Mouse (Mus musculus) cerebellum, adult 8-10 months (tissue): Measurements from ENCODE around the gene Spindoc.

ENCODE experiments used
- DNase-seq: peaks from one replicate; pipeline ENCODE4 v3.0.0; 2022

The Spindoc gene

DNA sequence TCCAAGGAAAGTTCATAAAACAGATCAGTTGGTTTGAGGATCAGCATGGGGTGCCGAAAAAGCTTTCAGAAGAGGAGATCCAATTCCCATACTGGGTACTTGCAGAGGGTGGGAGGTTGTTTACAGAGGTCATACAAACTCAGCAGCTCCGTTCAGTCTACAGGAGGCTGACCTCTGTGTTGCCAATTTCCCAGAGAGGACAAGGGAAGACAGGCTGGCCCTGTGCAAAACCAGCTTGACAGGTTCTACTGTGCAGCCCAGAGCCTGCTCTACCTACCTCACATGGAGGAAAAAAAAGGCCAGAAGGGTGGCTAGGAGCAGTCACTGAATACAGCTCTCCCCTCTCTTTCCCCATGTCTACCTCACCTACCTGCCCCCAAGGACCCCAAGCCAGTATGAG is 48.7 kb downstream of the Spindoc start:
- no peak for DNase-seq

DNA sequence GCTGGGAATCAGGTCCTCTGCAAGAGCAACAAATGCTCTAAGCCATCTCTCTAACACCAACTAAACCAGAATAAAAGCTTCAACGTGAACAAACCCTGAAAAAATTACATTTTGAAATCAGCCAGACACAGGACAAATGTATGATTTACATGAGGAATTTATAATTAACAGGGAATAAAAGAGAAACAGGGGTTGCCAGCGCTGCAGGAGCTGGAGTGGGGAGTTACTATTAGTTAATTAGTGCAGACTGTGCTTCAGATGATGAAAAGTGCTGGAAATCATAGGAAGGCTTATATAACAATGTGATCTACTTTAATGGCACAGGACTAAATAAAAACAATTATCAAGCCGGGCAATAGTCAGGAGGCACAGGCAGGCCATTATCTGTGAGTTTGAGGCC is 61.4 kb downstream of the Spindoc start:
- DNase-seq: no peak

DNA sequence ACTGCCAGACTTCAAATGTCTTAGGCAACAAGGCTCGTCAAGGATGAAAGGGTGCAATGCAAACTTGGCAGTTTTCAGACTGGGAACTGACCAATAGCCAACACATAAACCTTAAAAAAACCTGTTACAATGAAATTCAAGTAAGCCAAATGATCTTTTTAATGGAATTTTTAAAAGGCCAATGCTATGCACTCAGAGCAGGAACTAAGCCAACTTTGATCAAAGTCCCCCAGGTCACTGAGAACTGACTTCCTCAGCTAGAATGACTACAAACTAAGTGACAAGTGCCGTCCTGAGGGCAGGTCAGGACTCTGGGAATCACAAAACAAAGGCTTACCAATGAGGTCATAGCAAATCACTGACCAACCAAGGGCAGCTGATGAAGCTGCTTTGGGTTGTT is 62.6 kb downstream of the Spindoc start:
- DNase-seq: no peak

DNA sequence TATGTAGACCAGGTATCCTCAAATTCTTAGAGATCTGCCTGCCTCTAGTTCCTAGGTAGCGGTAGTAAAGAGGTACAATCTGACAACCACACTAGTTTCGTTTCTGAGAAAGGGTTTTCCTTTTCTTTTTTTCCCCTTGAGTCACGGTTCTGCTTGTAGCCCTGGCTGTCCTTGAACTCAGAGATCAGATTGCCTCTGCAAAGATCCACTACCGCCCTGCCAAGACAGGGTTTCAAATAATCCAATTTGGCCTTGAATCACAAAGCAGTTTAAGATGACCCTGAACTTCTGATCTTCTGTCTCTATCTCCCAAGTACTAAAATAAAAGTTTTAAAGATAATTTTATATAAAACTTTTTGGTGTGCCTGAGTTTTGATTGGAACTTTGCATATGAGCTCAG is 65.1 kb downstream of the Spindoc start:
- no peak for DNase-seq

DNA sequence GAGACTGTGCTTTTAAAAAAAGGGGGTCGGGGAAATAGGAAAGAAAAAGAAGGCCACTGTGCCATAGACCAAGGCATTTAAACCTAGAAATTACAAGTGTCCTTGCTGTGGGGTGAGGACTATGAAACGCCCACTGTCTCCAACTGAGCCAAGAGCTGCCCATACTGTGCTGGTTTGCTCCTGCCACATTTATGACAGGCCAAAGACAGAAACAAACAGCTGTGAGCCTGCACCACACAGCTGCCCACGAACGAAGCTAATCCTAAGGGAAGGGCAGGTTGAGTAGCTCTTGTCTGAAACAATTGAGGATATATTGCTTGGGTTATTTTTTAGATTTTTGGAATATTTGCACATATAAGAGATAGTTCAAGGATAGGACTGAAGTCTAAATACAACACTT is 66.0 kb downstream of the Spindoc start:
- DNase-seq: no peak

DNA sequence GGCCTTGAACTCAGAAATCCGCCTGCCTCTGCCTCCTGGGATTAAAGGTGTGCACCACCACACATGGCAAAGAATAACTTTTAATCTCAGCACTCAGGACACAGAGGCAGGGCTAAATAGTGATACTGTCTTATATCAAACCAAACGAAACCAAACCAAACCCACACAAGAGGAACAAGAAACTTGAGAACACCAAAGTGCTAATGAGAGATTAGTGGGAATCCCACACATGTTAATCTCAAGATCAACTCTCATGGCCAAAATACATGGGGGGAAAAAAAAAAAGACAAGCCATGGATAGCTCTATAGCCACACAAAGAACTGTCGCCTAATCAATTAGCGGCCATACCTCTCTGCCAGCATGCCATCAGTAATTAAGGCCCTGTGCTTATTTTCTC is 67.2 kb downstream of the Spindoc start:
- DNase-seq: no peak

DNA sequence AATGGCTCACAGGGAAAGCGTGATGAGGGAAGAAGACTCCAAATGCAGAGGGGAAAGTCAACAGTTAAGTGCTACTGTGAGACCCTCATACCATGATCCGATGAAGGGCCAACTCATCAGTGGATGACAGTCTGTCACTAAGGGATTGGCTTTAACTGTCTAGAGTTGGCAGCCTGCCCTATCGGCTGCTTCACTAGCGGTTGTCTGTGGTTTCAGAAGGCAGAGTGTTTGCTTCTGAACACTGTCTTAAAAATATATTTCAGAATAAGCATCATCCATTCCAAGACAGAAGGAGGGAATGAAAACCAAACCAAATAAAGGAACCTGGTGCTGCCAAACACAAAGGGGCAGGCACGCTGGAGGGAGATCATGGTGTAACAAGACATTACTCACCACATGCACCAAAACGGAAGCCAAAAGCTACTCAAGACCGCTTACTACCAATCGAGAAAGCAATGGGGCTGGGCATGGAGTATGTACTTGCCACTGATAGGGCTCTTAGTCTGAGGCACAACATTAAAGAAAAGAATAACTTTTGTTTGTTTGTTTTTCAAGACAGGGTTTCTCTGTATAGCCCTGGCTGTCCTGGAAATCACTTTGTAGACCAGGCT is 67.7 kb downstream of the Spindoc start:
- peak; percentile 39 for DNase-seq

DNA sequence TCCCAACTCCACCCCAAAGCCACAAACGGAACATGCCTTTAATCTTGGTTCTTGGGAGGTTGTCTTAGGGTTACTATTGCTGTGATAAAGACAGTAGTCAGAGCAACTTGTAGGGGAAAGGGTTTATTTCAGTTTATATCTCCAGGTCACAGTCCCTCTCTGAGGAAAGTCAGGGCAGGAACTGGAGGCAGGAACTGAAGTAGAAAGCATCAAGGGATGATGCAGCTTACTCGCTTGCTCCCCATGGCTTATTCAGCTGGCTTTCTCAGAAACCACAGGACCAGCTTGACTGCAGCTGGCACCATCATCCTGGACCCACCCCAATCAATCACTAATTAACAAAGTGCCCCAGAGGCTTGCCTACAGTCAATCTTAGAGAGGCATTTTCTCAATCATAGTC is 69.1 kb downstream of the Spindoc start:
- no peak for DNase-seq

DNA sequence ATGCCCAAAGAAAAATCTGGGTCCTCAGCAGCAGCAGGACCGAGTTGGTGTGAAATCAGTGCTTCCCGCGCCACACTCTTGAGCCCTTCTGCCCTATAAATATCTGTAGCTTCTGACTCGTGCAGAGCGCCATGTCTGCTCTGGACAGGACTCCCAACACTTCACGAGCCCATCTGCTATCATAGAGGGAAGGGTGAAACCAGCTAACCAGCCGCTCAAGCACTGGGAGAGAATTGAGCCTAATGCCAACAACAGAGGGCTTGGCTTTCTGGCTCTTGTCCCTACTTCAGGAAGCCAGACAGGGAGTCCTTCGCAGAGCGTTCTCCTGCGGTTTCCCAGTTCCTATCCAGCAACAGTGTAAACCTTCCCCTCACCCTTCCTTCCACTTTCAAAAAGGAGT is 71.5 kb downstream of the Spindoc start:
- peak; percentile 70 for DNase-seq

DNA sequence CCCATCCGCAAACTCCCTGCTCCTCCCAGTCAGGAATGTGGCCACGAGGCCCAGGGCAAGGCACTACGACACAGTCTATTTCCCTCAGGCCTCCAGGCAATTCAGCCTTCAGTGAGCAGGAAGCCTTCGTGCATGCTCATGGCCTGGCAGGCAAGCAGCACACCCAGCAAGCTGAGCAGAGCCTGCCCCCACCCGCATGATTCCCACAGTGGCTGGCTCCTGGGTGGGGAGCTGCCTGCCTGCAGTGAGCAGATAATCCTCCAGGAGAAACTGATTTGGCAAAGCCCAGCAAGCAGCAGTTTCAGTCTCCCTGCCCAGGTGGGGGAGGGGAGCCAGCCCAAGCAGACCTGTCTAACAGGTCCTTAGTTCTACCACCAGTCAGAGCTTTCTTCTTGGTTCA is 72.1 kb downstream of the Spindoc start:
- DNase-seq: peak; percentile 47

DNA sequence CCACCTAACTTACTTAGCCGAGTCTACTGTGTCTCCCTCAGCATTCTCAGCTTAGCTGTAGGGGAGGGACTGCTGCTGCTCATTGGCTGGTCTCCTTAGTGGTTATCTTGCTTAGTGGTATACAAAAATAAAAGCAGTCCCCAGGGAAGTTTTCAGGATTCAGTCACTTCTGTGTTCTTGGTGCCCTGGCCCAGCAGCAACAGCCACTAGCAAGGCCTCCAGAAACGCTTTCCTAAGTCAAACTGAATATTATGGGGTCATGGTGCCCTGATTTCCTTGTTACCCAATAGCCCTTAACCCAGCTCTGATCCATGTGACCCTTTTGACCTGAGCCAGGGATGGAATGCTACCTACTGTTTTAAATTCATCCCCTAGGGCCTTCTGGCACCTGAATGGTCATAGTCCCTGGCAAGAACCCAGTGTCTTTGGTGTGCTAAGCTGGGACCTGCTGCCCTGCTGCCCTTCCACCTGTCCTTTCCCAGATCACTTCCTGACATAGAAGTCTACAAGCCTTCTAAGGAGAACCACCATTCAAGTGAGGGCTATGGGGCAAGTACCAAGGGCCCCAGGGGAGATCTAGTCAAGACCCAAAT is 73.0 kb downstream of the Spindoc start:
- peak; percentile 45 for DNase-seq

DNA sequence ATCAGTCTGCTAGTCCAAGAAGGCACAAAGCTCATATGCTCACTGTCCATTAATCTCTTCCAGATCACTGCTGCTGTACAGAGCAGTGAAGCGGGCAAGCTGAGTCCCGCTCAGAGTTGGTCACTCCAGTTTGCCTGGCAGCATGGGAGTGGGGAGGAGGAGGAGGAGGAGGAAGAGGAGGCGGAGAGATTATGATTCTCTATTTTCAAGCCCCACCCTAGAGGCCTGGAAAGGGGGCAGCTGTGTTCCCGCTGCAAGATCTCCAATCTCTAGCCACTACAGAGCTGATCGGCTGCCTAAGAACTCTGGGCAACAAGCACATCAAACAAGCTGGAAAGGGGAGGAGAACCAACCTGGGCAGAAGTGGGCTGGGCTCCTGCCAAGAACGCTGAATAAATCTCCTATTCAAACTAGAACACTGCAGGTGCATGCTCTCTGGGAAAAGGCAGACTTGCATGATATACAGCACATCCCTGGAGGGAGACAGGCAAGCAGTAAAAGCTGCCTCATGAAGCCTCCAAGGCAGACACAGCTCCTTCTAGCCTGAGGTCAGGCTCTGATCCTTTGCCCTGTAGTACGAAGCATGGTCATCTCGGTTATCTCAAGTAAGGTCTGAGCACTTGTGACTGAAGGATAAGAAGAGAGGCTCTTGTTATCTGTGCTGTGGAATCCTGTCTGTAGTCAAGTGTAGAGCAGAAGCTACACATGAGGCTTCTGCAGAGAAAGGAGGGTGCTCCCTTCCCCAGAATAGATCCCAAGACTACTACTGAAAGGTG is 74.6 kb downstream of the Spindoc start:
- no peak for DNase-seq

DNA sequence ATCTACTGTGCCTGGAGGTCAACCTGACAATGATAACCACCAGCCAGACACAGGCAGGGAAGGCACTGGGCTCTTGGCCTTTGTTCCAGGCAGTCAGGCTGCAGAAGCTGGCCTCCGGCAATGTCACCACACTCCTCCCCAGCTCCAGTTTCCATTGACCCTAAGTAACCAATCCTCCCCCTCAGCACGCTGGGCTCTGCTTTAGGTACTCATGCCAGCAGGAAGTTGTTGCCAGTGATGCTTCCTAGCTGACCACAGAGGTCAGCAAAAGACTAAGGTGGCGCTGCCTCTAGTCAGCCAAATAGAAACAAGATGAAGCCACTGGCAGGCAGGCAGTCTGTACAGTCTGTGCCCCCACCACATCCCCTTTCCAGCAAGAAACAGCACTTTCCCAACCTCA is 75.8 kb downstream of the Spindoc start:
- no peak for DNase-seq

DNA sequence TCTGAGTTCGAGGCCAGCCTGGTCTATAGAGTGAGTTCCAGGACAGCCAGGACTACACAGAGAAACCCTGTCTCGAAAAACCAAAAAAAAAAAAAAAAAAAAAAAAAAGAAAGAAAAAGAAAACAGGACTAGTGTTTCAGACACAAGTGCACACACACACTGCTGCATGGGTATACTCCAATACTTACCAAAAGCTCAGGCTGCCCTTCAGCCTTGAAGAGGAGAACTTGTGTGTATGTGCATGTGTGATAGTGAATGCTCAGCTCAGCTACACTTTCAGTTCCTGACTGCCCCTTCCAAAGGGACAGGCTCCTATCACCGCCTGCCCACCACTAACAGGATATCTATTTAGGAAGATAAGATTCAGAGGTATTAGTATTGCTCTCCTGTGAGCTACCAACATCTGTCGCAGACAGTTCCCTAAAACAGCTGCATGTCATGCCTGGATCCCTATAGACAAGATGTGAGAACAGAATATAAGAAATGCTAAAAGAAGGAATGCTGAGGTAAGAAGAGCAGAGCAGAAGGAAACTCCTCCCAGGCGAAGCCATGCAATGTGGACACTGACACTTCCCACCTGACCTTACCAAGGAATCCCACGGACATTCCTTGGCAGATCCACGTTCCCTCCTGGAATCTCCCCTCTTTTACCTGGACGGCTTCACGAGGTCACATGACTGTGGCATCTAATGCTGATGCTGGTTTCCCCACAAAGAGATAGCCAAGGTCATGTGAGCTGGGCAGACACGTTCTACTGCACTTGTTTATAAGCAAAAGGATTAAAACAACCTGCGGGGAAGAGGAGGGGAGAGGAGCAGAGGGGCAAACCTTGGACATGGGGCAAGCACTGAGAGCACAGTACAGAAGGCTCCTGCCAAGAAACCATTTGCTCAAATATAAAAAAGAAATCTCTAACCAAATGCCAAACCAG is 77.1 kb downstream of the Spindoc start:
- no peak for DNase-seq

DNA sequence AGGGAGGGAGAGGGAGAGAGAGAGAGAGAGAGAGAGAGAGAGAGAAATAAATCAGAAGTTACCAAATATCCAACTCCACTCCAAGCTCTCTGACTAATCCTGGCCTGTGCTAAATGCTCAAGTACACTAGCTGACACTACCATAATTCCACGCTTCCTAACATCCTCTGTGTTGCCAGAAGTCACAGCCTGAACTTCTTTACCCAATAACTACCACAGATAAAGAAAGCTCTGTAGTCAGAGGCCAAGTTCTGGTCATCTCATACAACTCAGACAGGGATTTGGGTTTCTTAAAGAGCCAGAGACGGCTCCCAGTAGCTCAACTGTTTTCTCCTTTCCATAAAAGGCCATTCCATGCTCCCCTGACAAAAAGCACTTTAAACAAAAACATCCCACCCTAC is 78.0 kb downstream of the Spindoc start:
- no peak for DNase-seq
